Mouse (Mus musculus): ENCODE results near the gene Serpinb1a.
"Not testable (repeated sequence)": the region's sequence is repeated elsewhere in the genome, so short reads cannot be mapped to it uniquely, and the experiment has no call there.

Serpinb1a gene

DNA sequence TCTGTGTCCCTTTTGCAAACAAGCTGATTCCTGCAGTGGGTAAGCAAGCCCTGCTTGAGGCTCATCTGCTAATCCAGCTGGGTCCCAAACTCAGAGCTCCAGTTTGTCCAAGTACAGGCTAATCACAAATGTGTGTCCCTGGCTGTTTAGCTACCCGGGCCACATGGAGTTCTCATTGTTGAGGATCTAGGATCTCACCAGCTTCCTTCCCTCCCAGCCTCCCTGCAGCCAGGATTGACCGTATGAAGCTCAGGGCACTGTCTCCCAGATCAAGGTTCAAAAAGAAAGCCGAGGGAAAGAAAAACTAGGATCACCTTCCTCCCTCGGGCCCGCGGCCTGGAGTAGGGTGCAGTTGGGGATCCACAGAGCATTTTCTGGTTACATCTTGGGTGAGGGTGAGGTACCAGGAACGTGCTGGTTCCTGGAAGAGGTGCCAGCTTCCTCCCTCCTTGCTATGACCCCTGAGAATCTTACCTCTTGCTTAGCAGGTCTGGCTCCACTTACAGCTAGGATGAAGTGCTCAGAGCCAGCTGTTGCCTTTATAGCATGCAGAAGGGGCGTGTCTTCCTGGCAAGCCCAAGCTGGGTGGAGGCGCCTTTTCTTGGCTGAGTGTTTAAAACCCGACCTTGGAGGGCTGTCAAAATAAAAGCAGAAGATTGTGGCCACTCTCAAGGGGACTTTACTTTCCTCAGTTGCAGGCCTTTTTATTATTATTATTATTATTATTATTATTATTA is at the start of gene Serpinb1a:
Gene Serpinb1a (minus strand): TSS at position 518 of the 737 bp plus-strand sequence.
- no peak for DNase-seq

DNA sequence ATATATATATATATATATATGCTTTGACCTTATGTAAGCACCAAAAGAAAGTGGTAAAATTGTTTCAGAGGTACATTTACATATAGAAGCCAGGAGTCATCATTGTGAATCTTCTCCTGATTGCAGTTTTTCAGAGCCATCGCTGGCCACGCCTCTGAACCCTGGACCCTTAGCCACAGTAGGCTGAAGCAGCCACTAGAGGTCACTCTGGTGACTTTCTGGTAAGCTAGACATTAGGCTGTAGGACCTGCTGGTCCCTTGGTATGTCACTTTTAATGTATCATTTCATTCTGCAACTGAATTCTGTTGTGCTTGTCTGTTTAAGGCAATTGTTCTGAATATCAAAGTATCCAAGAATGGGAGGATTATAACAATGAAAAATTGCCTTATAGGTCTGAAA is 49.7 kb upstream of the Serpinb1a start:
- peak; percentile 22 for DNase-seq

DNA sequence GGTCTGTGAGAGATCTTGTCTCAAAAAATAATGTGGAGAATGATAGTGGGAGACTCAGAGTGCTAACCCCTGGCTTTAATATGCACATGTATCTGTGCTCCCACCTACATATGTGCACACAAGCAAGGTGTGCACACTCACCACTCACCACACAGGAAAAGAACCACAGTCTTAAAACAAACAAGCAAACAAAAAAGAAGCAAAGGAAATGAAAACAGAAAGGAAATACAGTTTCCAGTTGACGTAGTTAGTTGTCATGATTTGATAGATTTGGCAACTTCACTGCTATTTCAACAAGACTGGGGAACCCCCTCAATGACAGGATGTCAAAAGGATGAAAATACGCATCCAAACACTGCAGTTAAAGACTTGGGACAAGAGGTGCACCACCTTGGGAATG is 48.1 kb upstream of the Serpinb1a start:
- DNase-seq, result not testable (repeated sequence)

DNA sequence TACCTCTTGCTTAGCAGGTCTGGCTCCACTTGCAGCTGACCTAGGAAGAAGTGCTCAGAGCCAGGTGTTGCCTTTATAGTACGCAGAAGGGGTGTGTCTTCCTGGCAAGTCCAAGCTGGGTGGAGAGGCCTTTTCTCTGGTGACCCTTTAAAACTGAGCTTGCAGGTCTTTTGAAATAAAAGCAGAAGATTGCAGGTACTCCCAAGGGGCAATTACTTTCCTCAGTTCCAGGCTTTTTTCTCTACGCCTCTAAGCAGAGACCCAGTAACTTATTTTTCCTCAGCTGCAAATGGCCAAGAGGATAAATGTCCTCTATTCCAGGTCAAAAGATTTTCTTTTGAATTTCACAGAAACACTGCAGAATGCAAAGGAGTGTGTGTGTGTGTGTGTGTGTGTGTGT is 47.1 kb upstream of the Serpinb1a start, which contains the start of gene Serpinb1c:
Gene Serpinb1c (minus strand): TSS at position 101 of the 400 bp plus-strand sequence.
- no peak for DNase-seq

DNA sequence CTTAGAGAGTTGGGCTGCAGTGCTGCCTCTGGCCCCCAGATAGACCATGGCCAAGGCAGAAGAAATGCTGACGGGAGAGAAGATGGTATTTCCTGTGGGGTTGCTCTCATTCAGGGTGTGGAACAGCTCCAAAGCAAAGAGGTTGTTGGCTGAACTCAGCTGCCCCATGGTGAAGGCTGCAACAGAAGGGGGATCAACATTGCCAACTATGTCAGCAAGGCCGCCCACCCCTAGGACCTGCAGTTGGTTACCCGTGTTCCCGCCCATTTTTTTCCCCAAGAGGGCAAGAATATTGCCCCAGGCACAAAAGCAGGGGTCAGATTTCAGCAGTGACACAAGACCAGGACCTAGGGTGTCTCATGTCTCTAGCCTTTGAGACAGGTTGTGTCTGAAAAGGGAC is 45.9 kb upstream of the Serpinb1a start:
- no peak for DNase-seq

DNA sequence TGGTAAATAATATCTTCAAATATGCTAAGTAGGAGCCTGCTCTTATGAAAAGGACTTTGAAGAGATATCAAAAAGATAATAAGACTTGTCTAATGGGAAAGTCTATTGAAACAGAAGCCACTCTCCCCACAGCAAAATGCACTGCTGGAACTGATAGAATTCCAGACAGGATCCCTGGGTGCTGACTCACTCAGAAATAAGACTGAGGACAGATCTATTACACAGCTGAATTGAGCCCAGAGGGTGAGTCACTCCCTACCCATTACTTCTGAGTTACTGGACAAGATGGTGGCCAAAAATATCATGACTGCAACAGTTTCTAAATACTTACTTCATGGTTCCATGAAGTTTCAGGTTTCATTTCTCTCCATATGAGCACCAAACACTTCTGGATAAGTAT is 33.8 kb upstream of the Serpinb1a start:
- DNase-seq, result no peak

DNA sequence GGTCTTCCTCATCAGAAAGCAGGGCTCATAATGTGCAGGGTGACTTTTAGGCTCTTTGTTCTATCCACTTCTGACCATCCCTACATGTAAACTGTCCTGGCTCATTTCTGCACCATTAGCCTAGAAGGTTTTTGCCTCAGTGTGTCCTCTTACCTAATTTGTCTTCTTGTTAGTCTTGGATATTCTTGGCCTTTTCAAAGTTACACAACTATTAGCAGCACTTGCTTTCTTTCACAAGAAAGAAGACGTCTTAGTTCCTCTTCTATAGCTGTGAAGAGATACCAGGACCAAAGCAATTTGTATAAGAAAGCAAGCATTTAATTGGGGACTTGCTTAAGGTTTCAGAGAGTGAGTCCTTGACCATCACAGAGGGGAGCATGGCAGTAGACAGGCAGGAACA is 22.9 kb upstream of the Serpinb1a start:
- no peak for DNase-seq

DNA sequence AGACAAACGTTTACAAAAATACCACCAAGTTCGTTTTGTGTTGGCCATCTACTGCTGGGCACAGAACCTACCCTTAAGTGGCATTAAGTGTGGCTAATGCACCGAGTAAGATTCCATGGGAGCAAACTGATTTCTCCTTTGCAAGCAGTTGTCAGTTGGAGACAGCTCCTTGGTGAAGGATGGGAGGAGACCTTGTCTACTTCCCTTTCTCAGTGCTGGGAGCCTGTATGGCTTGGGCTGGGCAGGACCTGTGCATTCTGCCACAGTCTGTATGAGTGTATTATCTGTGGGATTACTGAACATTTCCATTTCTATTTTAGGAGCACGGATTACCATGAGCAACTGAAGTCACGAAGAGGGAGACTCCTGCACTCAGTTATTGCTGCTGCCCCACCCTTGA is 17.9 kb upstream of the Serpinb1a start:
- DNase-seq, result no peak

DNA sequence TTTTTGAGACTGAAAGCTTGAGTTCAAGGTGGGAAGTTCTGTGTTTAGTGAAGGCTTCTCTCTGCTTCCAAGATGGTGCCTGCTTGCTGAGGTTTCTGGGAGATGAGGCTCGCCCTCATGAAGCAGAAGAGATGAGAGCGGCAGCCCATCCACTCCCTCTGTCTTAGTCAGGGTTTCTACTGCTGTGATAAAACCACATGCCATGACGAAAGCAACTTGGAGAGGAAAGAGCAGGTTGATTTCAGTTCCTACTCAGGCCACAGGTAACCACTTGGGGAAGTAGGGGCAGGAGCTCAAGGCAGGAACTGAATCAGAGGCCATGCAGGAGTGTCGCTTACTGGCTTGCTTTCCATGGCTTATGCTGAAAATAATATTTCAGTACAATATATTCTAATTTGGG is 17.2 kb upstream of the Serpinb1a start:
- DNase-seq, result not testable (repeated sequence)

DNA sequence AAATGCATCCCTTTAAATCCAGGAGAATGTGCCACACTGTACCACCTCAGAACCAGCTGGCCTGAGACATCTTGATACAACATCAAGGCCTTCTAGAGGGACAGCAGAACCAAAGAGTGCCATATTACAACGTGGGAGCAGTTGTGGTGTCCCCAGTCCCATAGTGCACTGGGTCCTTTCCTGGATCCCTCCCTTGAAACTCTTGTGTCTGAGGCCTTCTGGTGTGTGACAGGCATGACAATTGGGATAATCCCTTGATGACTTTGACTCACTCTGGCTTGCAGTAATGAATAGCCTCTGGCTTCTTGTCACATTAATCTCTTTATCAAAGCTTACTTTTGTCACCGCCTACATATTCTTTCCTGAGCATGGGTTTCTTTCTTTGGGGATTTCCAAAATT is 16.0 kb upstream of the Serpinb1a start:
- no peak for DNase-seq

DNA sequence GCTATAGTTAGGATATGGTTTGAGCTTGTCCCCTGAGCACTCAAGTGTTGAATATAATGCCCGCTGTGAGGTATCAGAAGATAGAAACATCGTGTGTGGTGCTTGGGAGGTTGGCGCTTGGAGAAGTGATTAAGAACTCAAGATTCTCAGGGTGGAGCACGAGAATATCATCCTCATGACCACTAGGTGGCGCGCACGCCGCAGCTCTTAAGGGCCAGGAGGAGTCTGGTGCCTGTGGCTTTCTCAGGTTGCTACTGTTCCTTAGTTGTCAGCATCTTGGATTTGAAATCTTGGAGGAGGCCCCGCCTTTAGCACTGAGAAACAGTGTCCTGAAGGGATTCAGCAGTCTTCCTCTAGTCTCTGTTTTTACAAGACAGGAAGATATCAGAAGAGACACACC is 15.5 kb upstream of the Serpinb1a start:
- DNase-seq, result peak; percentile 40

DNA sequence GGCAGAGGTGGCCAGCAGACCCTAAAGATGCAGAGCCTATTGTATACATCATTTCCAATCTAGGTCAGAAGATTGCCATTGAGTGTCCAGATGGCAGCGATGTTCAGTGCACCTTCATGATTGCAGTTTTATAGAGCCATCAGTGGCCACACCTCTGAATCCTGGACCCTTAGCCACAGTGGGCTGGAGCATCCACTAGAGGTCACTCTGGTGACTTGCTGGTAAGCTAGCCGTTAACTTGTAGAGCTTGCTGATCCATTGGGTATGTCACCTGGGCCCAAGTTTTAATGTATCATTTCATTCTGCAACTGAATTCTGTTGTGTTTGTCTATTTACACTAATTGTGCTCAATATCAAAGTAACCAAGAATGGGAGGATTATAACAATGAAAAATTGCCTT is 14.6 kb upstream of the Serpinb1a start:
- no peak for DNase-seq

DNA sequence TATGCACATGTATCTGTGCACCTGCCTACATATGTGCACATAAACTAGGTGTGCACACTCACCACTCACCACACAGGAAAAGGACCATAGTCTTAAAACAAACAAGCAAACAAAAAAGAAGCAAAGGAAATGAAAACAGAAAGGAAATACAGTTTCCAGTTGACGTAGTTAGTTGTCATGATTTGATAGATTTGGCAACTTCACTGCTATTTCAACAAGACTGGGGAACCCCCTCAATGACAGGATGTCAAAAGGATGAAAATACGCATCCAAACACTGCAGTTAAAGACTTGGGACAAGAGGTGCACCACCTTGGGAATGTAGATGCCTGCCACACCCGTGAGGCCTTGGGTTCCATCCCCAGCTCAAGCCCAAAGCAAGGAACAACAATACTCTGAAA is 13.5 kb upstream of the Serpinb1a start:
- not testable (repeated sequence) for DNase-seq

DNA sequence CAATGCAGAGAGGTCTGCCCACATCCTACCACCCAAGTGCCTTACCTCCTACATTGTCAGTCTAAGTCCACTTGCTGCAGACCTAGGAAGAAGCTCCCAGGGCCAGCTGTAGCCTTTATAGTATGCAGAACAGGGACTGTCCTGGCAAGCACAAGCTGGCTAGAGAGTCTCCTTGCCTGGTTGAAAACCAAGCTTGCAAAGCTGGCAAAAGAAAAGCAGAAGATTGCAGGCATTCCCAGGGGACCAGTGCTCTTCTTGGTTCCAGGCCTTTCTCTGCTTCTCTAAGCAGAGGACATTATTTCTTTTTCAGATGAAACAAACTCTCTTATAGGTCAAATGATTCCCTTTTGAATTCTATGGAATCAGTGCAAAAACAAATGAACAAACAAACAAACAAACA is 12.5 kb upstream of the Serpinb1a start:
- no peak for DNase-seq

DNA sequence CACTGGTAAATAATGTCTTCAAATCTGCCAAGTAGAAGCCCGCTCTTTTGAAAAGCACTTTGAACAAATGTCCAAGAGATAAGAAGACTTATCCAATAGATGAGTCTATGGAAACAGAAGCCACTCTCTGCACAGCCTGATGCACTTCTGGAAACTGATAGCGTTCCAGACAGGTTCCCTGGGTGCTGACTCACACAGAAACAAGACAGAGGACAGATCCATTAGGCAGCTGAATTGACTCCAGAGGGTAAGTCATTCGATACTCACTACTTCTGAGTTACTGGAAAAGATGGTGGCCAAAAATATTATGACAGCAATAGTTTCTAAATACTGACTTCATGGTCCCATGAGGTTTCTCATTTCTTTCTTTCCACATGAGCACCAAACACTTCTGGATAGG is 9.8 kb upstream of the Serpinb1a start:
- DNase-seq, result no peak

DNA sequence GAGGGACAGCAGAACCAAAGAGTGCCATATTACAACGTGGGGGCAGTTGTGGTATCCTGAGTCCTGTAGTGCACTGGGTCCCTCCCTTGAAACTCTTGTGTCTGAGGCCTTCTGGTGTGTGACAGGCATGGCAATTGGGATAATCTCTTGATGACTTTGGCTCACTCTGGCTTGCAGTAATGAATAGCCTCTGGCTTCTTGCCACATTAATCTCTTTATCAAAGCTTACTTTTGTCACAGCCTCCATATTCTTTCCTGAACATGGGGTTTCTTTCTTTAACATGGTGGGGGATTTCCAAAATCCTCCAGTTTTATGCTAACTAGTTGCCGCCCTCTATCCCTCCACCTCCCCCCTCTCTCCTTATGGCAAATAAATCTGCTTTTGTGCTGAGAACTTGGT is 2.1 kb upstream of the Serpinb1a start:
- DNase-seq, result no peak

DNA sequence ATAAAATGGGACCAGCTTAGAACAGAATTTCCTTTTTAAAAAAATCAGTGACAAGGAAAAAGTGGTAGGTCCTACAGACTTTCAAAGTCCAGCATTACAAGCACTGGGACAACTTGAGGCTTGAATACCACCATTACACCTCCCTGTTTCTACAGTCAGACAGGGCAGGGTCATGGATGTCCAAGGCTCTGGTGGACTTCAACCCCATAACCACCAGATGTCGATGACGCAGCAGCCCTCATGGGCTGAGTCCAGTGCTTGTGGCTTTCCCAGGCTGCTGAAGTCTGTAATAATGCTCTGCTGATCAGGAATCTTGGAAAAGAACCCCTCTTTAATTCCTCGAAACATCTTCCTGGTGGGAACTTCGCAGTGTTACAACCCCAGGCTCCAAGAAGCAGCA is 1.6 kb upstream of the Serpinb1a start:
- DNase-seq, result no peak

DNA sequence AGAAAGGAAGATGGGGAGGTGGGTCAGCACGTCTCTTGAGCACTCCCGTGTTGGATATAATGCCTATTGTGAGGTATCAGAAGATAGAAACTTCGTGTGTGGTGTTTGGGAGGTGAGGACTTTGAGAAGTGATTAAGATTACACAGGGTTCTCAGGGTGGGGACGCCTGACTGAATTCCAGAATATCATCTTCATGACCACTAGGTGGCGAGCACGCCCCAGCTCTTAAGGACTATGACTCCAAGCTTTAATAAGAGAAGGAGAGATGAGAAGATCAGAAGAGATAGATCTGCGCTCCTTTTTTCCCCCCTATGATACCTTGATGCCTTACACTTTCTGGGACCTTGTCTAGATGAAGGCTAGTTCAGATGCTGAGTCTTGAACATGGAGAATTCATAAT is 982 bp upstream of the Serpinb1a start:
- no peak for DNase-seq

DNA sequence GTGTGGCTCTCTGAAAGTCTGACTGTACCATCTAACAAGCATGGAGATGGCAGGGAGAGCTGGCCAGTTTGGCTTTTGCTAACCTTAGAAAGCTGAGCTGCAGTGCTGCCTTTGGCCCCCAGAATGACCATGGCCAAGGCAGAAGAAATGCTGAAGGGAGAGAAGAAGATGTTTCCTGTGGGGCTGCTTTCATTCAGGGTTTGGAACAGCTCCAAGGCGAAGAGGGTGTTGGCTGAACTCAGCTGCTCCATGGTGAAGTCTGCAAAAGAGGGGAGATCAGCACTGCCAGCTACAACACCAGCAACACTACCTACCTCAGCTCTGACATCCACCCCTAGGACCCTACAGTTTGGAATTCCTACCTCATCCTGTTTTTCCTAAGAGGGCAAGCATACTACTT is 829 bp downstream of the Serpinb1a start:
- no peak for DNase-seq

DNA sequence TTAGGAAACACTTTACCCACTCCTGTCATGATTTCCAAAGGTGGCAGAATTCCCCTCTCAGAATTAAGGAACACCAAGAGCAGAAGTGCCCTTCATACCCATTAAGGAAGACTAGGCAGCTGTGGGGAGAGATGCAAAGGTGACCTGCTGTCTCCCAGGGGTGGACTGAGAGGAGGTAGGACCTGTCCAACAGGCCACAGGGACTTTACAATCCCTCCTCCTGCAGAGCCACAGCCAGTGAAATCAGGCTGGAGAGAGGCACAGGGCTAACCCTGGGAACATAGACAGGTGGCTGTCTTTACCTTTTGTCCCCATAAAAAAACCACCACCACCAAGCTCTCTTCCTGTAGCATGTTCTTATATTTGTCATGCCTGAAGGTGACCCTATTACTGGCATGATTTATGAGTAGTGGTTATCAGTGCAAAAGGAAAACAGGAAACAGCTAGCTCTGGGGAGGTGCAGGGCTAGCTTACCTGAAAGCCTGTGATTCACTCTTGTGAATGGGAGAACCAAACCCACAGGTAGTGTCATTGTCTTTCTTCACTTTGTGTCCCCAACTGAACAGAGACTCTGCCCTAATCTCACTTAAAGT is 1.4 kb downstream of the Serpinb1a start:
- DNase-seq, result no peak

DNA sequence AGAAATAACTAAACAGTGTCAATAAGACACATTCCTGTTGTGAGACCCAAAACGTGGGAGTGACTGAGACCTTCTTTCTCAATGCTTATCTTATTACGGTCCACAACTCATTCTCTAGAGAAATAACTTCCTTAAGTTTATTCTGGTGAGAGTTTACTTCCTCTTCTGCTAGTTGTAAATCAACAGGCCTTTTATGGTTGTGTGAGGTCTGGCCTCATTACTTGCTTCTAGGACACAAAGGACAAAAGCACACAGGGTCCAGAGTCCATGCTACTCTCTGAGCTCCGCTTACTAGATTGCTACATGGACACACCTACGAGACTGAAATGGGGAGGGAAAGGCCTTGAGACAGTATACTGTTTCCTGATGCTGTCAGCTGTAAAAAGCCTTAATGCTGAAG is 1.9 kb downstream of the Serpinb1a start:
- no peak for DNase-seq

DNA sequence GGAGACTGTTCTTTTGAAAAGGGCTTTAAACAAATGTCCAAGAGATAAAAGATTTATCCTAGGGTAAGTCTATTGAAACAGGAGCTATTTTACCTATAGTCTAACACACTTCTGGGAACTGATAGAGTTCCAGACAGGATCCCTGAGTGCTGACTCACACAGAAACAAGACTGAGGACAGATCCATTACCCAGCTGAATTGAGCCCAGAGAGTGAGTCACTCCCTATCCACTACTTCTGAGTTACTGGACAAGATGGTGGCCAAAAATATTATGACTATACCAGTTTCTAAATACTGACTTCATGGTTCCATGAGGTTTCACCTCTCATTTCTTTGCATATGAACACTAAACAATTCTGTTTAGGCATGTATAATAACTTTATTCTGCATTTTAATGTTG is 4.8 kb downstream of the Serpinb1a start:
- DNase-seq, result no peak

DNA sequence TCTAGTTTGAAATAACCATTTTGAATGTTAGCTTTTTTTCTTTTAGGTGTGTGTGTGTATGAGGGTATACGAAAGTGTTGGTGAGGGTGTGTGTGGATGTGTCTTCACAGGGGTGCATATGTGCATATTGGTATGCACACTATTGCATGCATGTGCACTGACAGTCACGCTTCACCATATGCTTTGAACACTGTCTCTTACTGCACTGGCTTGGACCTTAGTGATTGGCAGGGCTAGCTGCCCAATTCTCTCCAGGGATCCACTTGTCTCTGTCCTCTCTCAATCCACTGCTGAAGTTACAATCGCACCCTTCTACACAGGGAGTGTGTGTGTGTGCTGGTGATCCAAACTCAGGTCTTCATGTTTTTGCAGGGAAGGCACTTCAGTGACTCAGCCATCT is 9.6 kb downstream of the Serpinb1a start:
- DNase-seq, result no peak

DNA sequence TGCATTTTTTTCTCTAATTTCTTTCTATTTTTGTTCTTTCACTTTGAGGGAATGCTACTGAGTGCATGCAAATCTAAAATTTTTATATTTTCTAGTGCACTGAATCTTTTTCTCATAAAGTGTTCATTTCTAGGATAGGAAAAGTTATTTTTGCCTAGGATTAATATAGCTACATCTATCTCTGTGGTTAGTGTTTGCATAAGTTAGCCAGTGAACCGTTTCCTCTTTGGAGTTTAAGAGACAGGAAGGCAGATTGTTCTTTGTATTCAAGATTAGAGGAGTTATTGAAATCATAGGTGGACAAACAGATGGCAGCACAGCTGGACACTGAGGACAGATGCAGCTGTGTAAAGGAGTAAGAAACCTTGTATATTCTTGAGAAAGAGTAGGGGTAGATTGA is 11.7 kb downstream of the Serpinb1a start:
- DNase-seq, result no peak

DNA sequence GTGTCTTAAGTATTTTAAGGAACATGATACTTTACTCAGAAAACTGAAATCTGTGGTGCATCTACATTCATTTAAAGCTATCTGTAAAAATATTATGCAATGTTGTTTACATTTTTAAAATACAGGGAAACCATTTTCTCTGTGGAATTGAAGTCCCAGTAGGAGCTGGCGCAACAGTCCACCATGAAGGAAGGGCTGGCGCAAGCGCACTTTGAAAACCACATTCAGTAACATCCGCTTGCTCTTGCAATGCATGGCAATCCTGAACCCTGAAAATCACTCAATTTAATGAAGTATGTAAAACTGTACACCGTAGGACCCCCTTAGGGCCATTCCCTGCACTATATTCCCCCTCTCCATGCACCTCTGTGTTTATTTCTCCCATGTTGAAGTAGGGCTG is 16.5 kb downstream of the Serpinb1a start:
- no peak for DNase-seq
